Mouse (Mus musculus) liver, adult 2 months (tissue): Measurements from ENCODE around the gene Eng. TPM values are rescaled to one million over a fixed set of nuclear protein-coding genes. Genes with fewer than 3 reads are reported as not detected.
A peak's percentile ranks its signal among the peaks of the same experiment; 100 is the strongest.

Source experiments
- DNase-seq: peaks from one replicate; pipeline ENCODE4 v3.0.0-alpha.2; 2011; ENCODE audit warnings: low read depth, low spot score; ENCODE audit errors: extremely low read depth
- H3K27ac ChIP-seq: fragments of 200-500 bp; replicated peaks from 2 replicates; pipeline ENCODE4 v1.5.1; 2012; ENCODE audit warnings: low read depth, mild to moderate bottlenecking, control low read depth, inconsistent platforms, low read length; ENCODE audit not compliant: insufficient read depth
- H3K27me3 ChIP-seq: fragments of 200-500 bp; 2 replicates; pipeline ENCODE4 v1.6.1; 2012; ENCODE audit warnings: mild to moderate bottlenecking, moderate library complexity, low read length, inconsistent platforms; ENCODE audit not compliant: control insufficient read depth, insufficient read depth
- H3K36me3 ChIP-seq: fragments of 200-500 bp; 2 replicates; pipeline ENCODE4 v1.6.1; 2012; ENCODE audit warnings: low read length, inconsistent platforms; ENCODE audit not compliant: control insufficient read depth, insufficient read depth
- H3K4me1 ChIP-seq: fragments of 200-500 bp; 2 replicates; pipeline ENCODE4 v1.6.1; 2011; ENCODE audit warnings: low read length; ENCODE audit not compliant: control insufficient read depth, insufficient read depth
- H3K4me3 ChIP-seq: fragments of 200-500 bp; 2 replicates; pipeline ENCODE4 v1.5.1; 2011; ENCODE audit warnings: low read depth, mild to moderate bottlenecking, control low read depth, low read length, moderate library complexity; ENCODE audit not compliant: insufficient read depth
- H3K79me2 ChIP-seq: fragments of 200-500 bp; 2 replicates; pipeline ENCODE4 v1.6.1; 2012; ENCODE audit warnings: inconsistent platforms, mild to moderate bottlenecking, low read length, moderate library complexity; ENCODE audit not compliant: control insufficient read depth, insufficient read depth
- H3K9ac ChIP-seq: fragments of 200-500 bp; 2 replicates; pipeline ENCODE4 v1.6.1; 2012; ENCODE audit warnings: low read depth, mild to moderate bottlenecking, control low read depth, inconsistent platforms, low read length
- CTCF ChIP-seq: fragments of 200-500 bp; IDR thresholded peaks from 2 replicates; pipeline ENCODE4 v1.5.1; 2011; ENCODE audit warnings: low read depth, low read length, control low read depth
- POLR2A ChIP-seq: fragments of 200-500 bp; IDR thresholded peaks from 2 replicates; pipeline ENCODE4 v1.6.1; 2011; ENCODE audit warnings: low read length, control low read depth; ENCODE audit not compliant: insufficient read depth; ENCODE audit errors: extremely low read depth
- WGBS: fragments of 180-500 bp; shearing (Covaris S2); methylation state at CpG from one replicate; pipeline ENCODE4 v1.1.7; 2018; 5-methylcytosine and 5-hydroxymethylcytosine counted together
- polyA plus RNA-seq: library from polyadenylated mRNA; depleted of rRNA; stranded (reverse); fragments of >200 nt; gene quantifications from 2 replicates; pipeline ENCODE4 v1.2.3, GENCODE M21; 2012; rRNA removed
- total RNA-seq: library from RNA; depleted of rRNA; stranded (reverse); fragments of >200 nt; gene quantifications from 2 replicates; pipeline ENCODE4 v1.2.3, GENCODE M21; 2014; rRNA removed

The Eng gene
- total and polyA plus RNA-seq, 2 experiments = 14.2 to 70.8 TPM

DNA sequence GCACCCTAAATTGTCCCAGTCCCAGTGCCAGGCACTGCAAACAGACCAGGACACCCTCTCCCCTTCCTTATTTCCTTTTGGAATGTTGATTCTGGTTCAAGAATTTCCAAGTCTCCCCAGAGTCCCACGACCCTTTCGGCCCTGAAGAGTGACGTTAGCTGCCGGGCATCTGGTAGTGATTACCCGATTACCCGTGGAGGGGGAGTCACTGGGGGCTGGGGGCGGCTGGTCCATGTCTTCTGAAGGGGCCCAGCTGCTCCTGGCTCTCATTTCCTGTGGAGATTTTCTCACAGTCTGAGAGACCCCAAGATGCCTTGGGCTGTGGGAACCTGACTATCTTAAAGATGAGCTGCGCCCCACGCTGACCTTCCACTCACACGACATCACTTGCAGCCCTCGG, 84.5 kb downstream of the Eng start:
- no peaks in the 10 kb centered on the region for H3K27me3 ChIP-seq
- H3K79me2 ChIP-seq = no peaks in the 10 kb centered on the region
- DNase-seq = no peak
- peak overlapping the region; percentile 63 for H3K27ac ChIP-seq
- no peak for TF ChIP-seq POLR2A
- no peak for TF ChIP-seq CTCF
- H3K4me1 ChIP-seq = 0 out of 2 replicates have a peak, but pooled peaks cover 5% of the 10 kb centered on the region
- WGBS = 70% methylated on average over 11 of the region's 11 CpGs
- H3K9ac ChIP-seq = peak overlapping the region; percentile 39; the same call in 1 of the 2 replicates
- H3K4me3 ChIP-seq = peak overlapping the region; percentile 19; the same call in 1 of the 2 replicates
- no peaks in the 10 kb centered on the region for H3K36me3 ChIP-seq

DNA sequence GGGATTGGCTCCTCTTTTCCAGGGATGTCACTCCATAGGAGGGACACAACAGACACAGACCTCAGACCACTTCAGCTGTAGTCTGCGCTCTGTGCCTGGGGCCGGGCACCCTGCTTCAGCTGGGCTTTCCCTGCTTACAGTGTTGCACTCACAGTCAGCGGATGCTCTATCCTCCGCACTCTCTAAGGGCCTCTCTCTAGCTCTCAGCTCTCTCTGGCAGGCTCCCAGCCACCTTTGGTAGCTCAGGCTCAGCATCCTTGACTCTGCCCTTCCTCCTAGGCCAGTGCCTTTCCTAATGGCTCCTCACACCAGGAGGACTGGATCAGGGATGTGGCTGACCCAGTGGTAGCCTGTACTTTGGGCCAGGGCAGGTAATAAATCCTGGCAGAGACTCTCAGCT, 85.5 kb downstream of the Eng start:
- Histone ChIP-seq H3K4me1 (peaks cover 9% of the 10 kb centered on the region; the same call in 1 of the 2 replicates), H3K27ac (peak overlapping the region; percentile 53), H3K27me3 (no peaks in the 10 kb centered on the region), H3K36me3 (no peaks in the 10 kb centered on the region), H3K4me3 (no peak overlapping the region), H3K9ac (no peak overlapping the region), H3K79me2 (no peaks in the 10 kb centered on the region)
- TF ChIP-seq POLR2A (no peak), CTCF (no peak)
- DNase-seq = no peak
- 80% methylated on average over 4 of the region's 4 CpGs for WGBS

Other genes starting within 250 kb of the Eng start
- 0.67 and 0.83 TPM in 2 replicates for gene Naif1, start 196.1 kb upstream of the Eng start, total RNA-seq
- 2.9 and 3.0 TPM in 2 replicates for gene Naif1, start 196.1 kb upstream of the Eng start, polyA plus RNA-seq
- 40.0 and 41.9 TPM in 2 replicates for gene Slc25a25, start 195.2 kb upstream of the Eng start, total RNA-seq
- 57.9 and 124 TPM in 2 replicates for gene Slc25a25, start 195.2 kb upstream of the Eng start, polyA plus RNA-seq
- gene Fam102a, start 111.3 kb upstream of the Eng start, total RNA-seq = 7.0 and 7.2 TPM in 2 replicates
- 10.5 and 11.0 TPM in 2 replicates for gene Fam102a, start 111.3 kb upstream of the Eng start, polyA plus RNA-seq
- 6.5 and 8.4 TPM in 2 replicates for gene Dpm2, start 75.7 kb upstream of the Eng start, total RNA-seq
- 73.7 and 104 TPM in 2 replicates for gene Dpm2, start 75.7 kb upstream of the Eng start, polyA plus RNA-seq
- not detected in 2 replicates for gene Pip5kl1, start 71.8 kb upstream of the Eng start, total RNA-seq
- gene Pip5kl1, start 71.8 kb upstream of the Eng start, polyA plus RNA-seq = not detected in 2 replicates
- gene 9430097D07Rik, start 70.9 kb upstream of the Eng start, total RNA-seq = not detected in 2 replicates
- gene 9430097D07Rik, start 70.9 kb upstream of the Eng start, polyA plus RNA-seq = not detected in 2 replicates
- 0.74 and 1.2 TPM in 2 replicates for gene St6galnac4, start 59.5 kb upstream of the Eng start, total RNA-seq
- gene St6galnac4, start 59.5 kb upstream of the Eng start, polyA plus RNA-seq = 2.2 and 2.5 TPM in 2 replicates
- 38.0 and 45.6 TPM in 2 replicates for gene St6galnac6, start 46.9 kb upstream of the Eng start, total RNA-seq
- gene St6galnac6, start 46.9 kb upstream of the Eng start, polyA plus RNA-seq = 90.0 and 134 TPM in 2 replicates
- gene Ak1, start 24.8 kb upstream of the Eng start, total RNA-seq = 0.47 and 1.4 TPM in 2 replicates
- gene Ak1, start 24.8 kb upstream of the Eng start, polyA plus RNA-seq = 0.26 and 0.34 TPM in 2 replicates
- gene Fpgs, start 57.5 kb downstream of the Eng start, total RNA-seq = 158 and 175 TPM in 2 replicates
- gene Fpgs, start 57.5 kb downstream of the Eng start, polyA plus RNA-seq = 414 and 481 TPM in 2 replicates
- 19.5 and 27.3 TPM in 2 replicates for gene Cdk9, start 66.5 kb downstream of the Eng start, total RNA-seq
- gene Cdk9, start 66.5 kb downstream of the Eng start, polyA plus RNA-seq = 46.6 and 63.7 TPM in 2 replicates
- 2.2 and 3.2 TPM in 2 replicates for gene Sh2d3c, start 74.5 kb downstream of the Eng start, total RNA-seq
- gene Sh2d3c, start 74.5 kb downstream of the Eng start, polyA plus RNA-seq = 7.5 and 10.4 TPM in 2 replicates
- not detected in 2 replicates for gene 6330409D20Rik, start 94.4 kb downstream of the Eng start, total RNA-seq
- gene 6330409D20Rik, start 94.4 kb downstream of the Eng start, polyA plus RNA-seq = not detected in 2 replicates
- gene Tor2a, start 110.6 kb downstream of the Eng start, total RNA-seq = 26.6 and 35.6 TPM in 2 replicates
- gene Tor2a, start 110.6 kb downstream of the Eng start, polyA plus RNA-seq = 72.6 and 77.4 TPM in 2 replicates
- under 0.01 and 0.07 TPM in 2 replicates for gene Ttc16, start 129.0 kb downstream of the Eng start, total RNA-seq
- 0.10 and 0.22 TPM in 2 replicates for gene Ttc16, start 129.0 kb downstream of the Eng start, polyA plus RNA-seq
- gene Ptrh1, start 129.2 kb downstream of the Eng start, total RNA-seq = 1.2 and 1.5 TPM in 2 replicates
- gene Ptrh1, start 129.2 kb downstream of the Eng start, polyA plus RNA-seq = 2.3 and 2.8 TPM in 2 replicates
- gene Cfap157, start 137.8 kb downstream of the Eng start, total RNA-seq = not detected in 2 replicates
- not detected in 2 replicates for gene Cfap157, start 137.8 kb downstream of the Eng start, polyA plus RNA-seq
- gene Stxbp1, start 200.7 kb downstream of the Eng start, total RNA-seq = 0.74 and 1.7 TPM in 2 replicates
- 1.3 and 1.6 TPM in 2 replicates for gene Stxbp1, start 200.7 kb downstream of the Eng start, polyA plus RNA-seq
- gene Fam129b, start 229.5 kb downstream of the Eng start, total RNA-seq = 6.5 and 6.8 TPM in 2 replicates
- 5.6 and 10.5 TPM in 2 replicates for gene Fam129b, start 229.5 kb downstream of the Eng start, polyA plus RNA-seq